Mouse (Mus musculus): ENCODE results near the gene Sgcd. TPM values are rescaled to one million over a fixed set of nuclear protein-coding genes. Genes with fewer than 3 reads are reported as not detected.

Gene Sgcd
- total and polyA plus RNA-seq, 2 experiments from 2014 or later = 4.6 to 51.3 TPM

- WGBS = 72% methylated on average over 4 of the region's 4 CpGs
Observed at GRCm38 (mm10) chr11:47833283-47833682, 155.5 kb downstream of the Sgcd start.

GRCm38 (mm10) chr11:47810307-47810706 lies 178.5 kb downstream of the Sgcd start:
- Histone ChIP-seq H3K9ac (replicated peaks; ENCODE audit: low read length, poor library complexity, severe bottlenecking) (no peak overlapping the region), H3K36me3 (ENCODE audit: insufficient read depth, low read length) (no peaks in the 10 kb centered on the region), H3K27ac (ENCODE audit: low read depth, low read length) (no peak overlapping the region), H3K4me2 (ENCODE audit: low read depth, low read length, poor library complexity, severe bottlenecking) (no peak overlapping the region), H3K4me1 (ENCODE audit: insufficient read depth, low read length) (no peaks in the 10 kb centered on the region), H3K27me3 (ENCODE audit: insufficient read depth, low read length) (no peaks in the 10 kb centered on the region), H3K9me3 (ENCODE audit: low read length) (no peaks in the 10 kb centered on the region), H3K4me3 (ENCODE audit: low read depth, low read length) (no peak overlapping the region)
- TF ChIP-seq CTCF (IDR thresholded peaks at IDR 0.05) = no peak
- ATAC-seq (ENCODE audit: low FRiP score) (no peak), DNase-seq (ENCODE audit: low spot score) (no peak)

More at GRCm38 (mm10) chr11:47833283-47833682, 155.5 kb downstream of the Sgcd start:
- Histone ChIP-seq H3K36me3 (ENCODE audit: insufficient read depth, low read length) (no peaks in the 10 kb centered on the region), H3K27ac (ENCODE audit: low read depth, low read length) (no peak overlapping the region), H3K4me2 (ENCODE audit: low read depth, low read length, poor library complexity, severe bottlenecking) (no peak overlapping the region), H3K4me1 (ENCODE audit: insufficient read depth, low read length) (no peaks in the 10 kb centered on the region), H3K9ac (replicated peaks; ENCODE audit: low read length, poor library complexity, severe bottlenecking) (no peak overlapping the region), H3K27me3 (ENCODE audit: insufficient read depth, low read length) (no peaks in the 10 kb centered on the region), H3K4me3 (ENCODE audit: low read depth, low read length) (no peak overlapping the region), H3K9me3 (ENCODE audit: low read length) (no peaks in the 10 kb centered on the region)
- ATAC-seq (ENCODE audit: low FRiP score) (no peak), DNase-seq (ENCODE audit: low spot score) (no peak)
- TF ChIP-seq CTCF (IDR thresholded peaks at IDR 0.05) = no peak

- H3K4me2 ChIP-seq (ENCODE audit: low read depth, low read length, poor library complexity, severe bottlenecking) = no peak overlapping the region
- no peaks in the 10 kb centered on the region for H3K27me3 ChIP-seq (ENCODE audit: insufficient read depth, low read length)
- DNase-seq (ENCODE audit: low spot score) = peak; percentile 10
- H3K36me3 ChIP-seq (ENCODE audit: insufficient read depth, low read length) = no peaks in the 10 kb centered on the region
- H3K9me3 ChIP-seq (ENCODE audit: low read length) = no peaks in the 10 kb centered on the region
- TF ChIP-seq CTCF (IDR thresholded peaks at IDR 0.05) = no peak
- H3K4me3 ChIP-seq (ENCODE audit: low read depth, low read length) = no peak overlapping the region
- 94% methylated on average over 6 of the region's 6 CpGs for WGBS
- no peak overlapping the region for H3K27ac ChIP-seq (ENCODE audit: low read depth, low read length)
- H3K9ac ChIP-seq (replicated peaks; ENCODE audit: low read length, poor library complexity, severe bottlenecking) = no peak overlapping the region
- no peaks in the 10 kb centered on the region for H3K4me1 ChIP-seq (ENCODE audit: insufficient read depth, low read length)
- no peak for ATAC-seq (ENCODE audit: low FRiP score)
Observed at GRCm38 (mm10) chr11:47804101-47804715, 184.6 kb downstream of the Sgcd start.

- H3K4me2 ChIP-seq (ENCODE audit: low read depth, low read length, poor library complexity, severe bottlenecking) = no peak overlapping the region
- no peaks in the 10 kb centered on the region for H3K4me1 ChIP-seq (ENCODE audit: insufficient read depth, low read length)
- ATAC-seq (ENCODE audit: low FRiP score) (no peak), DNase-seq (ENCODE audit: low spot score) (no peak)
- 43% methylated on average over 4 of the region's 4 CpGs for WGBS
- no peak overlapping the region for H3K27ac ChIP-seq (ENCODE audit: low read depth, low read length)
- H3K27me3 ChIP-seq (ENCODE audit: insufficient read depth, low read length) = no peaks in the 10 kb centered on the region
- TF ChIP-seq CTCF (IDR thresholded peaks at IDR 0.05) = no peak
- H3K4me3 ChIP-seq (ENCODE audit: low read depth, low read length) = no peak overlapping the region
- H3K9ac ChIP-seq (replicated peaks; ENCODE audit: low read length, poor library complexity, severe bottlenecking) = no peak overlapping the region
- no peaks in the 10 kb centered on the region for H3K36me3 ChIP-seq (ENCODE audit: insufficient read depth, low read length)
- H3K9me3 ChIP-seq (ENCODE audit: low read length) = no peaks in the 10 kb centered on the region
Observed at GRCm38 (mm10) chr11:47777916-47778226, 210.9 kb downstream of the Sgcd start.

- ATAC-seq (ENCODE audit: low FRiP score) (no peak), DNase-seq (ENCODE audit: low spot score) (no peak)
- Histone ChIP-seq H3K4me3 (ENCODE audit: low read depth, low read length) (no peak overlapping the region), H3K36me3 (ENCODE audit: insufficient read depth, low read length) (no peaks in the 10 kb centered on the region), H3K27me3 (ENCODE audit: insufficient read depth, low read length) (no peaks in the 10 kb centered on the region), H3K4me2 (ENCODE audit: low read depth, low read length, poor library complexity, severe bottlenecking) (no peak overlapping the region), H3K4me1 (ENCODE audit: insufficient read depth, low read length) (no peaks in the 10 kb centered on the region), H3K9ac (replicated peaks; ENCODE audit: low read length, poor library complexity, severe bottlenecking) (no peak overlapping the region), H3K9me3 (ENCODE audit: low read length) (no peaks in the 10 kb centered on the region), H3K27ac (ENCODE audit: low read depth, low read length) (no peak overlapping the region)
- no peak for TF ChIP-seq CTCF (IDR thresholded peaks at IDR 0.05)
- 75% methylated on average over 4 of the region's 4 CpGs for WGBS
Observed at GRCm38 (mm10) chr11:47777226-47777915, 211.4 kb downstream of the Sgcd start.

GRCm38 (mm10) chr11:47776019-47776418 lies 212.8 kb downstream of the Sgcd start:
- H3K4me1 ChIP-seq (ENCODE audit: insufficient read depth, low read length) = no peaks in the 10 kb centered on the region
- no peak overlapping the region for H3K4me3 ChIP-seq (ENCODE audit: low read depth, low read length)
- no peaks in the 10 kb centered on the region for H3K36me3 ChIP-seq (ENCODE audit: insufficient read depth, low read length)
- no peak overlapping the region for H3K4me2 ChIP-seq (ENCODE audit: low read depth, low read length, poor library complexity, severe bottlenecking)
- no peak overlapping the region for H3K9ac ChIP-seq (replicated peaks; ENCODE audit: low read length, poor library complexity, severe bottlenecking)
- H3K27me3 ChIP-seq (ENCODE audit: insufficient read depth, low read length) = no peaks in the 10 kb centered on the region
- 29% methylated on average over 1 of the region's 1 CpGs for WGBS
- no peak for TF ChIP-seq CTCF (IDR thresholded peaks at IDR 0.05)
- DNase-seq (ENCODE audit: low spot score) (no peak), ATAC-seq (ENCODE audit: low FRiP score) (no peak)
- H3K27ac ChIP-seq (ENCODE audit: low read depth, low read length) = no peak overlapping the region
- H3K9me3 ChIP-seq (ENCODE audit: low read length) = no peaks in the 10 kb centered on the region
